In the genomic region with DNA sequence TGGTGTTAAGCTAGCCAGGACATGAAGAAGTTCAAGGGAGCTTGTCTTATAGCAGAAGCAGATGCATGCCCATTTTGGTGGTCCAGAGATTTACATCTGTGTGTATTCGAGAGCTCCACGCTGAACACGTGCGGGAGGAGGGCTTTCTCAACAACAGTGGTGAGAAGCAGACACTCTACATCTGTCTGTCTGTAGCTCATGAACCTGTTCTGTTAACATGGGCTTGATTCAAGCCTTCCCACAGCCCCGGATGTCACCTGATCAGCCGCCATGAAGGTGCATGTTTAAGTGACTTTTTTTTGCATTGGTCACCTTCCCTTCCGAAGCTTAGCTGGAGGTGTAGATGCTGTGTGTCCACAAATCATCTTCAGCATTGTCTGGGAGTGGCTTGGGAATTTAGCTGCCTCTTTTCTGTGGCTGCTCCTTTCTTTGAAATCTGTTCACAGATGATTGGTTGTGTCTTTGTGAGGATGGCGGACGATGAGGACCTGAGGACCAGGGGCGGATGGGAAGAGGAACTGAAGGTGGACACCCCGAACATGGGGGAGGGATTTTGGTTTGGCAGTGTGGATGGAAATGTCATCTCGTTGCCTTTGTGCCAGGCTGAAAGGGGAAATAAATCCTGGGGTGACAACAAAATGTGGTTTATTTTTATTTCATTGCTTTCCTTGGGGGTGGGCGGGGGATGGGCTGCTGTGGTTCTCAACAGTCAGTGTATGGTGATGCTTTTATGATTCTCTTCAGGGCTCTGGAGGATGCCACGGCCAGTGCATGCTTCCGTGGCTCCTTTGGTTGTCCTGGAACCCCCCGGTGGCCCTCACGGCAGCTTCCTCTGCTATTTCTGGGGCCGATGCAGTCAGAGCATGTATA, we compare ENCODE assay signal across 21 mouse cellular contexts. TPM values are rescaled to one million over a fixed set of nuclear protein-coding genes. Genes with fewer than 3 reads are reported as not detected.
DNase-seq lines count a peak whose midpoint lies in the region; ATAC-seq and TF ChIP-seq lines count a peak whose summit lies in the region.
"Had no signal": no experiment of that assay in that cellular context is flagged by ENCODE, and none has a peak within 500 bp of the region (broad histone marks: within the 10 kb centered on the region; RNA-seq: fewer than 3 reads in every experiment).

No protein-coding gene starts in this region.

- ATAC-seq in megakaryocyte progenitor cell, adult 5-6 weeks (replicated peaks; ENCODE audit: poor library complexity), result peak; percentile 45
- no peak for ATAC-seq in hindbrain, embryonic 13.5 days (ENCODE audit: low FRiP score)
- no peak for ATAC-seq in midbrain, embryonic 15.5 days (replicated peaks)
- ATAC-seq: intestine, postnatal 0 days had no signal

- H3K36me3 ChIP-seq in spleen, adult 2 months (ENCODE audit: control insufficient read depth, insufficient read depth, low read length), result no peaks in the 10 kb centered on the region
- no peaks in the 10 kb centered on the region for H3K36me3 ChIP-seq in hindbrain, embryonic 13.5 days
- H3K36me3 ChIP-seq in midbrain, embryonic 15.5 days (replicated peaks), result no peaks in the 10 kb centered on the region
- H3K36me3 ChIP-seq: embryonic facial prominence, embryonic 15.5 days; heart, embryonic 15.5 days; limb, embryonic 12.5 days; liver, embryonic 13.5 days; lung, embryonic 15.5 days; stomach, embryonic 15.5 days had no signal

- DNase-seq in spleen, adult 2 months (ENCODE audit: low read depth in 1 of 2, low spot score in 2 of 2), result no peak
- DNase-seq in spleen, adult 18-20 months, result no peak
- no peak for DNase-seq in MN1 (ENCODE audit: low spot score)
- DNase-seq: adrenal gland, postnatal 25 days; cerebellum, adult 9-10 months; embryo, embryonic 11 days; kidney, postnatal 14 days; liver, embryonic 13.5 days; midbrain, embryonic 14.5 days had no signal

- TF ChIP-seq CTCF in spleen, adult 2 months (IDR thresholded peaks at IDR 0.05; ENCODE audit: extremely low read depth, insufficient read depth, insufficient read length, insufficient replicate concordance), result no peak

- H3K4me2 ChIP-seq in hindbrain, embryonic 13.5 days, result no peak overlapping the region
- no peak overlapping the region for H3K4me2 ChIP-seq in midbrain, embryonic 15.5 days
- H3K4me2 ChIP-seq: embryonic facial prominence, embryonic 15.5 days; heart, embryonic 15.5 days; hindbrain, embryonic 14.5 days; limb, embryonic 12.5 days; liver, embryonic 13.5 days; lung, embryonic 15.5 days; stomach, embryonic 15.5 days had no signal

- WGBS in spleen, adult 2 months, result 36% methylated on average over 18 of the region's 18 CpGs
- WGBS in hindbrain, embryonic 13.5 days, result 72% methylated on average over 18 of the region's 18 CpGs
- 76% methylated on average over 18 of the region's 18 CpGs for whole genome bisulfite sequencing in midbrain, embryonic 15.5 days

- H3K9ac ChIP-seq in hindbrain, embryonic 13.5 days, result no peak overlapping the region
- H3K9ac ChIP-seq in midbrain, embryonic 15.5 days, result no peak overlapping the region
- H3K9ac ChIP-seq: embryonic facial prominence, embryonic 15.5 days; heart, embryonic 15.5 days; hindbrain, embryonic 14.5 days; limb, embryonic 12.5 days; liver, embryonic 13.5 days; lung, embryonic 15.5 days; stomach, embryonic 15.5 days had no signal

- no peaks in the 10 kb centered on the region for H3K27me3 ChIP-seq in spleen, adult 2 months (ENCODE audit: control insufficient read depth, insufficient read depth, low read length)
- no peaks in the 10 kb centered on the region for H3K27me3 ChIP-seq in hindbrain, embryonic 13.5 days
- no peaks in the 10 kb centered on the region for H3K27me3 ChIP-seq in midbrain, embryonic 15.5 days (replicated peaks)
- H3K27me3 ChIP-seq: CH12.LX; embryonic facial prominence, embryonic 15.5 days; heart, embryonic 15.5 days; limb, embryonic 12.5 days; liver, embryonic 13.5 days; lung, embryonic 15.5 days; stomach, embryonic 15.5 days had no signal

- H3K4me3 ChIP-seq in spleen, adult 2 months (ENCODE audit: extremely low read depth, insufficient read depth, insufficient read length), result no peak overlapping the region
- no peak overlapping the region for H3K4me3 ChIP-seq in brown adipose tissue, adult 24 weeks (ENCODE audit: insufficient read depth, low read depth, low read length)
- no peak overlapping the region for H3K4me3 ChIP-seq in hindbrain, embryonic 13.5 days
- no peak overlapping the region for H3K4me3 ChIP-seq in midbrain, embryonic 15.5 days
- H3K4me3 ChIP-seq: embryonic facial prominence, embryonic 15.5 days; heart, embryonic 15.5 days; limb, embryonic 12.5 days; liver, embryonic 13.5 days; lung, embryonic 15.5 days; stomach, embryonic 15.5 days had no signal

- no peak for TF ChIP-seq POLR2A in spleen, adult 2 months (IDR thresholded peaks at IDR 0.05; ENCODE audit: low read depth, low read length)

- peak overlapping the region; percentile 33 for H3K27ac ChIP-seq in spleen, adult 2 months (ENCODE audit: insufficient read depth, low read length)
- peak overlapping the region; percentile 65 for H3K27ac ChIP-seq in brown adipose tissue, adult 24 weeks (replicated peaks; ENCODE audit: low read depth, low read length)
- H3K27ac ChIP-seq in hindbrain, embryonic 13.5 days, result no peak overlapping the region
- no peak overlapping the region for H3K27ac ChIP-seq in midbrain, embryonic 15.5 days
- H3K27ac ChIP-seq: embryonic facial prominence, embryonic 15.5 days; heart, embryonic 15.5 days; hindbrain, embryonic 14.5 days; limb, embryonic 12.5 days; liver, embryonic 13.5 days; lung, embryonic 15.5 days; stomach, embryonic 15.5 days had no signal

- peaks cover 4% of the 10 kb centered on the region; the same call in 1 of the 2 replicates for H3K9me3 ChIP-seq in hindbrain, embryonic 13.5 days
- H3K9me3 ChIP-seq in midbrain, embryonic 15.5 days, result no peaks in the 10 kb centered on the region; the same call in 1 of the 2 replicates
- H3K9me3 ChIP-seq: embryonic facial prominence, embryonic 15.5 days; heart, embryonic 15.5 days; liver, embryonic 13.5 days; lung, embryonic 15.5 days; stomach, embryonic 15.5 days had no signal

- H3K4me1 ChIP-seq in spleen, adult 2 months (ENCODE audit: control insufficient read depth, insufficient read depth, insufficient read length), result peaks cover 37% of the 10 kb centered on the region; the same call in 1 of the 2 replicates
- peaks cover 70% of the 10 kb centered on the region for H3K4me1 ChIP-seq in brown adipose tissue, adult 24 weeks (ENCODE audit: control insufficient read depth, insufficient read depth, insufficient read length, low read length)
- H3K4me1 ChIP-seq in hindbrain, embryonic 13.5 days (replicated peaks), result peaks cover 27% of the 10 kb centered on the region
- H3K4me1 ChIP-seq in midbrain, embryonic 15.5 days, result 0 out of 2 replicates have a peak, but pooled peaks cover 3% of the 10 kb centered on the region
- H3K4me1 ChIP-seq: lung, embryonic 15.5 days had no signal

RNA-seq across cellular contexts. Expression of gene Prkch, which starts 25.3 kb away (rescaled TPM):
- polyA plus RNA-seq in spleen, adult 2 months (2012; rRNA removed), result 12.5 and 13.5 TPM in 2 replicates
- polyA plus RNA-seq in brown adipose tissue, adult 24 weeks (2012; ENCODE audit: insufficient read depth, insufficient read length, missing spikeins), result 2.7 and 7.3 TPM in 2 replicates
- 4.2 and 7.5 TPM in 2 replicates for total RNA-seq in megakaryocyte progenitor cell, adult 5-6 weeks (2015)
- 4.5 and 4.9 TPM in 2 replicates for total RNA-seq in megakaryocyte progenitor cell, adult 5-6 weeks (2017)
- polyA plus RNA-seq in hindbrain, embryonic 13.5 days (2015; fragmentation: Nextera tagmentation; extraction: Ambion mirVana), result 5.6 and 6.5 TPM in 2 replicates
- 10.1 and 10.3 TPM in 2 replicates for polyA plus RNA-seq in midbrain, embryonic 15.5 days (2015; fragmentation: Nextera tagmentation; extraction: Ambion mirVana)

Comparison
In these comparisons a context has a peak if more than half of its experiments do, and no peak if none do; other contexts are left out.
1. H3K27ac ChIP-seq: peak in spleen, adult 2 months (single experiment) and brown adipose tissue, adult 24 weeks (single experiment); none in hindbrain, embryonic 13.5 days (single experiment) and midbrain, embryonic 15.5 days (single experiment).